Mouse (Mus musculus) liver, adult 2 months (tissue): Measurements from ENCODE around the gene Ift22. TPM values are rescaled to one million over a fixed set of nuclear protein-coding genes. Genes with fewer than 3 reads are reported as not detected.
A peak's percentile ranks its signal among the peaks of the same experiment; 100 is the strongest.

Source experiments
- DNase-seq: peaks from one replicate; pipeline ENCODE4 v3.0.0-alpha.2; 2011; ENCODE audit warnings: low read depth, low spot score; ENCODE audit errors: extremely low read depth
- H3K27ac ChIP-seq: fragments of 200-500 bp; replicated peaks from 2 replicates; pipeline ENCODE4 v1.5.1; 2012; ENCODE audit warnings: low read depth, mild to moderate bottlenecking, control low read depth, inconsistent platforms, low read length; ENCODE audit not compliant: insufficient read depth
- H3K27me3 ChIP-seq: fragments of 200-500 bp; 2 replicates; pipeline ENCODE4 v1.6.1; 2012; ENCODE audit warnings: mild to moderate bottlenecking, moderate library complexity, low read length, inconsistent platforms; ENCODE audit not compliant: control insufficient read depth, insufficient read depth
- H3K36me3 ChIP-seq: fragments of 200-500 bp; 2 replicates; pipeline ENCODE4 v1.6.1; 2012; ENCODE audit warnings: low read length, inconsistent platforms; ENCODE audit not compliant: control insufficient read depth, insufficient read depth
- H3K4me1 ChIP-seq: fragments of 200-500 bp; 2 replicates; pipeline ENCODE4 v1.6.1; 2011; ENCODE audit warnings: low read length; ENCODE audit not compliant: control insufficient read depth, insufficient read depth
- H3K4me3 ChIP-seq: fragments of 200-500 bp; 2 replicates; pipeline ENCODE4 v1.5.1; 2011; ENCODE audit warnings: low read depth, mild to moderate bottlenecking, control low read depth, low read length, moderate library complexity; ENCODE audit not compliant: insufficient read depth
- H3K79me2 ChIP-seq: fragments of 200-500 bp; 2 replicates; pipeline ENCODE4 v1.6.1; 2012; ENCODE audit warnings: inconsistent platforms, mild to moderate bottlenecking, low read length, moderate library complexity; ENCODE audit not compliant: control insufficient read depth, insufficient read depth
- H3K9ac ChIP-seq: fragments of 200-500 bp; 2 replicates; pipeline ENCODE4 v1.6.1; 2012; ENCODE audit warnings: low read depth, mild to moderate bottlenecking, control low read depth, inconsistent platforms, low read length
- CTCF ChIP-seq: fragments of 200-500 bp; IDR thresholded peaks from 2 replicates; pipeline ENCODE4 v1.5.1; 2011; ENCODE audit warnings: low read depth, low read length, control low read depth
- POLR2A ChIP-seq: fragments of 200-500 bp; IDR thresholded peaks from 2 replicates; pipeline ENCODE4 v1.6.1; 2011; ENCODE audit warnings: low read length, control low read depth; ENCODE audit not compliant: insufficient read depth; ENCODE audit errors: extremely low read depth
- WGBS: fragments of 180-500 bp; shearing (Covaris S2); methylation state at CpG from one replicate; pipeline ENCODE4 v1.1.7; 2018; 5-methylcytosine and 5-hydroxymethylcytosine counted together
- polyA plus RNA-seq: library from polyadenylated mRNA; depleted of rRNA; stranded (reverse); fragments of >200 nt; gene quantifications from 2 replicates; pipeline ENCODE4 v1.2.3, GENCODE M21; 2012
- total RNA-seq: library from RNA; depleted of rRNA; stranded (reverse); fragments of >200 nt; gene quantifications from 2 replicates; pipeline ENCODE4 v1.2.3, GENCODE M21; 2014

Gene Ift22
- total and polyA plus RNA-seq, 2 experiments = 2.4 to 3.8 TPM

GRCm38 (mm10) chr5:136895529-136895963, 12.4 kb upstream of the Ift22 start:
- H3K36me3 ChIP-seq = no peaks in the 10 kb centered on the region
- no peaks in the 10 kb centered on the region for H3K4me1 ChIP-seq
- DNase-seq = no peak
- TF ChIP-seq POLR2A (no peak), CTCF (peak; percentile 11; the same call in 1 of the 2 replicates)
- no peak overlapping the region for H3K9ac ChIP-seq
- H3K4me3 ChIP-seq = no peak overlapping the region
- H3K27me3 ChIP-seq = no peaks in the 10 kb centered on the region
- H3K27ac ChIP-seq = no peak overlapping the region
- 68% methylated on average over 10 of the region's 10 CpGs for WGBS
- H3K79me2 ChIP-seq = no peaks in the 10 kb centered on the region

- no peaks in the 10 kb centered on the region for H3K27me3 ChIP-seq
- no peaks in the 10 kb centered on the region for H3K36me3 ChIP-seq
- no peaks in the 10 kb centered on the region for H3K79me2 ChIP-seq
- WGBS = 58% methylated on average over 3 of the region's 3 CpGs
- no peak overlapping the region for H3K4me3 ChIP-seq
- no peak for DNase-seq
- no peak overlapping the region for H3K27ac ChIP-seq
- H3K4me1 ChIP-seq = peaks cover 2% of the 10 kb centered on the region; the same call in 1 of the 2 replicates
- H3K9ac ChIP-seq = no peak overlapping the region
- TF ChIP-seq POLR2A (no peak), CTCF (no peak)
Observed at GRCm38 (mm10) chr5:136904621-136905020, 3.3 kb upstream of the Ift22 start.

GRCm38 (mm10) chr5:136905630-136906029, 2.3 kb upstream of the Ift22 start:
- no peak overlapping the region for H3K9ac ChIP-seq
- peak; percentile 50; the same call in 1 of the 2 replicates for TF ChIP-seq CTCF
- TF ChIP-seq POLR2A = no peak
- H3K79me2 ChIP-seq = no peaks in the 10 kb centered on the region
- DNase-seq = peak; percentile 19
- no peaks in the 10 kb centered on the region for H3K27me3 ChIP-seq
- no peak overlapping the region for H3K4me3 ChIP-seq
- H3K4me1 ChIP-seq = peaks cover 2% of the 10 kb centered on the region; the same call in 1 of the 2 replicates
- 49% methylated on average over 7 of the region's 7 CpGs for WGBS
- H3K36me3 ChIP-seq = no peaks in the 10 kb centered on the region
- no peak overlapping the region for H3K27ac ChIP-seq

GRCm38 (mm10) chr5:136907587-136907986, 363 bp upstream of the Ift22 start:
- WGBS = 47% methylated on average over 9 of the region's 9 CpGs

GRCm38 (mm10) chr5:136914183-136914582, 6.2 kb downstream of the Ift22 start:
- Histone ChIP-seq H3K27me3 (no peaks in the 10 kb centered on the region), H3K4me1 (no peaks in the 10 kb centered on the region), H3K36me3 (no peaks in the 10 kb centered on the region; the same call in 1 of the 2 replicates), H3K9ac (no peak overlapping the region), H3K79me2 (no peaks in the 10 kb centered on the region), H3K4me3 (no peak overlapping the region), H3K27ac (no peak overlapping the region)
- DNase-seq = no peak
- WGBS = 93% methylated on average over 3 of the region's 3 CpGs
- no peak for TF ChIP-seq POLR2A
- TF ChIP-seq CTCF = no peak

More at GRCm38 (mm10) chr5:136907587-136907986, 363 bp upstream of the Ift22 start:
- TF ChIP-seq CTCF (no peak), POLR2A (no peak)
- no peak overlapping the region for H3K9ac ChIP-seq
- no peak overlapping the region for H3K27ac ChIP-seq
- H3K4me1 ChIP-seq = peaks cover 2% of the 10 kb centered on the region; the same call in 1 of the 2 replicates
- no peaks in the 10 kb centered on the region; the same call in 1 of the 2 replicates for H3K36me3 ChIP-seq
- H3K79me2 ChIP-seq = no peaks in the 10 kb centered on the region
- DNase-seq = no peak
- H3K27me3 ChIP-seq = no peaks in the 10 kb centered on the region
- H3K4me3 ChIP-seq = no peak overlapping the region

GRCm38 (mm10) chr5:136917613-136918242, 9.8 kb downstream of the Ift22 start:
- no peak for TF ChIP-seq POLR2A
- no peak for TF ChIP-seq CTCF
- WGBS = 95% methylated on average over 8 of the region's 8 CpGs

More at GRCm38 (mm10) chr5:136917613-136918242, 9.8 kb downstream of the Ift22 start:
- H3K27ac ChIP-seq = no peak overlapping the region
- DNase-seq = no peak
- no peaks in the 10 kb centered on the region for H3K27me3 ChIP-seq
- no peaks in the 10 kb centered on the region for H3K79me2 ChIP-seq
- H3K4me1 ChIP-seq = peaks cover 4% of the 10 kb centered on the region
- no peaks in the 10 kb centered on the region for H3K36me3 ChIP-seq
- H3K9ac ChIP-seq = no peak overlapping the region
- no peak overlapping the region for H3K4me3 ChIP-seq
